Mouse (Mus musculus): ENCODE results near the gene Zdhhc4. TPM values are rescaled to one million over a fixed set of nuclear protein-coding genes. Genes with fewer than 3 reads are reported as not detected.

The Zdhhc4 gene
- polyA plus RNA-seq, 1 experiment, result 53.3 TPM

DNA sequence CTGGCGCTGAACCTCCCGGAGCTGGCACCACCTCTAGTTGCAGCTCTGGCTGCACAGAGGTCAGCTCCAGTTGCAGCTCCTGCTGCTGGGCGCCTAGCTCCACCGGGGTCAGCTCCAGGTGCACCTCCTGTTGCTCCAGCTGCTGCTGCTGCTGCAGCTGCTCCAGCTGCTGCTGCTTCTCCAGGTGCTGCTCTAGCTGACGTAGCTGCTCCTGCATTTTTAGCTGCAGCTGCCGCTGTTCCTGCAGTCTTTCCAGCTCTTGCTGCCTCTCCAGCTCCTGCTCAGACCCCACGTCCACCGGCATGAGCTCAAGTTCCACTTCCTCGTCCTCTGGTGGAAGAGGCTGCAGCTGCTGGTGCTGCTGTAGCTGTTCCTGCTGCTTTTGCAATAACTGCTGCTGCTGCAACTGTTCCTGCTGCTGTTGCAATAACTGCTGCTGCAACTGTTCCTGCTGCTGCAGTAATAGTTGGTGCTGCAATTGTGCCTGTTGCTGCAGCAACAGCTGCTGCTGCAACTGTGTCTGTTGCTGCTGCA is 40.6 kb downstream of the Zdhhc4 start:
- 22% methylated on average over 9 of the region's 9 CpGs for WGBS
- no peak for DNase-seq (ENCODE audit: low read depth, low spot score)

DNA sequence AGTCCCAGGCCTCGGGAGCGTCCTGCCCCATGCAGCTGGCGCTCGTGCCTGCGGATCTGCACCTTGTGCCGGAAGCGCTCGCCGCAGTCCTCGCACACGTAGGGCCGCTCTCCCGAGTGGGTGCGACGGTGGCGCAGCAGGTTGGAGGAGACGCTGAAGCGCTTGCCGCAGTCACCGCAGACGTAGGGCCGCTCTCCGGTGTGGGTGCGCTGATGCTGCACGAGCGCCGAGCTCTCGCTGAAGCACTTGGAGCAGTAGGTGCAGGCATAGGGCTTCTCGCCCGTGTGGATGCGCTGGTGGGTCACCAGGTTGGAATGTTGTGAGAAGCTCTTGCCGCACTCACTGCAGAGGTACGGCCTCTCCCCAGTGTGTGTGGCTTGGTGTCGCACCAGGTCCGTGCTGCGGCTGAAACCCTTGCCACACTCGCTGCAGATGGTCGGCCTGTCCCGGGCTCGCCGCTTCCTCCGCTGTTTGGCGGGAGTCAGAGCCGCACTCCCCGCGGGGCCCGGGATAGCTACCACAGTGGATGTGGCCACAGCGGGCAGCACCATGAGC is 41.2 kb downstream of the Zdhhc4 start:
- WGBS, result 10% methylated on average over 48 of the region's 48 CpGs
- no peak for DNase-seq (ENCODE audit: low read depth, low spot score)

DNA sequence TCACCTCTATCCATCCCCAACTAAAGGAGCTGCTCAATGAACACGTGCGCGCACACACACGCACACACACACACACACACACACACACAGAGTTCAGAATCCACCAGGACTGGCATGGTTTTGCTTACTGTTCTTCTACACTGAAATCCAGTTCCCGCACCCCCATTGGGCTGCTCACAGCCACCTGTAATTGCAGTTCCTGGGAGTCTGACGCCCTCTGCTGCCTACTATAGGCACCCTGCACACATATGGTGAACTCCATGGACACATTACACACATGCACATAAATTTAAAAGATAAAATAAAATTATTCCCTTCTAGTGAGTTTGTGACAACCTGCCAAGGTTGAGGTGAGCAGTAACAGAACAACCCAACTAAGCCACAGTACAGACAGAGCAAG is 44.3 kb downstream of the Zdhhc4 start:
- DNase-seq (ENCODE audit: low read depth, low spot score), result no peak
- 56% methylated on average over 6 of the region's 6 CpGs for WGBS

DNA sequence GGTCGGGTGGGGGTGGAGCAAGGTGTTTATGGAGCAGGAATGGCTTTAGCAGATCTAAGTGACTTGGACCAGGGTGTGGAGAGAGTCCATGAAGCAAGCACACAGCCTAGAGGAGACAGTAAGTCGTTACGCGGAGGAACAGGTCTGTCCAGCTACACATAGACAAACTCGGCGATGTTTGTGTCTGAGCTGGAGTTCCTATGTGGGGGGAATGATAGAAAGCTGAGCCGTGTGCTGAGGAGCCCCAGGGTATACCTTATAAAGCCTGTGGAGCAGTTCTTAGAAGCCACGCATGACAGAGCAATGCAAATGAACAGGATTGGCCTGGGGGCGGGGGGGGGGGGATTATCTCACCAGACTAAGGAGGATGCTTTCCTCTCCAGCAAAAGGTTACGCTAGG is 49.8 kb downstream of the Zdhhc4 start:
- 31% methylated on average over 10 of the region's 10 CpGs for WGBS
- DNase-seq (ENCODE audit: low read depth, low spot score), result no peak

DNA sequence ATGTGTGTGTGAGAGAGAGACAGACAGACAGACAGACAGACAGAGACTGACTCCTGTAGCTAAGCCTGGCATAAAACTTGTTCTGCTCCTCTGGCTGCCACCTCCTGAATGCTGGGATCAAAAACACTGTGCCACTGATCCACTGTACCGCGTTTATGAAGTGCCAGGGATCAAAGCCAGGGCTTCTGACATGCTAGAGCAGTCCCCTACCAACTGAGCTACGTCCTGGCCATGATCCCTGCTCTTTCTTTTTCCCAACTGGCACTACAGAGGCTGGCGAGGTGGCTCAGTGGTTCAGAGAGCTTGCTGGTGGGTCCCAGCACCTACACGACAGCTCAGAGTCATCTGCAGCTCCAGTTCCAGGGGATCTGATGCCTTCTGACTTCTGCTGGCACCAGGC is 53.3 kb downstream of the Zdhhc4 start:
- 63% methylated on average over 5 of the region's 5 CpGs for WGBS
- no peak for DNase-seq (ENCODE audit: low read depth, low spot score)

DNA sequence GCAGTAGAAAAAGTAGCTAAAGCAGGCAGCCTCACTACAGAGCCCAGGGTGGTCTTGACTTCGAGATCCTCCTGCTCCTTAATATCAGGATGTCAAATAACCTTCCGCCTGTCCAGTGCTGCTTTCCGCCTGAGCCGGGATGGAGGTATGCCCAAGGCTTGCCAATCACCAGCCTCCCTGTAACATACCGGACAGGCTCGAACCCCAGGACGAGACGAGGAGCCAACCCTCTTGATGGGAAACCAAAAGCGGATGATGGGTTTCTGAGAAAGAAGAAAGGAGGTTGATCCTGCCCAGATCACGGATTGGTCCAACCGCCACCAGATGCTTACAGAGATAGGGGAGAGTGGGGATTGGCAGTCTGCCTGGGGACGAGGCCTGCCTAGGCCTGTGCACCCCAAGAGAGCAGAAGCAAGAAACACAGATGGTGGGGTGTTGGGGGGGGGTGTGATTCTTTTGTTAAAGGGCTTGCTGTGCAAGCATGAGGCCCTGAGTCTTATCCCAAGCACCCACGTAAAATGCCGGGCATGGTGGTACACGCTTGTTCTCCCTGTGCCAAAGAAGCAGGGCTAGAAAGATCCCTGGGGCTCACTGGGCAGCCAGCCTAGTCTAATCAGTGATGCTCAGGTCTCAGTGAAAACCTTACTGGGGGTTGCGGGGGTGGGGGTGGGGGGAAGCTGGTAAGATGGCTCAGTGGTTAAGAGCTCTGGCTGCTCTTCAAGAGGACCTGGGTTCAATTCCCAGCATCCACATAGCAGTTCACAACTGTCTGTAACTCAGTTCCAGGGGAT is 56.3 kb downstream of the Zdhhc4 start:
- WGBS, result 93% methylated on average over 16 of the region's 16 CpGs
- no peak for DNase-seq (ENCODE audit: low read depth, low spot score)

DNA sequence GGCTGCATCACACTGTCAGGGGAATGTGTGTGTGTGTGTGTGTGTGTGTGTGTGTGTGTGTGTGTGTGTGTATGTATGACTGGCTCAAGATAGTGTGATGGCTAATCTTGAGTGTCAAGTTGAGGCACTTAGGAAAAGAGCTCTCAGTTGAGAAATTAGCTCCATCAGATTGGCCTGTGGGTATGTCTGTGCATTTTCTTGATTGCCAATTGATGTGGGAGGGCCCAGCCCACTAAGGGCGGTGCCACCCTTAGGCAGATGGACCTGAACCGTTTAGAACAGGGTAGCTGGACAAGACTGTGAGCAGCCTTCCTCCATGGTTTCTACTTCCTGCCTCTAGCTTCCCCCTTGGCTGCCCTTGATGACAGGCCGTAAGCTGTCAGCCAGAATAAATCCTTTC is 56.9 kb downstream of the Zdhhc4 start:
- 66% methylated on average over 3 of the region's 3 CpGs for WGBS

DNA sequence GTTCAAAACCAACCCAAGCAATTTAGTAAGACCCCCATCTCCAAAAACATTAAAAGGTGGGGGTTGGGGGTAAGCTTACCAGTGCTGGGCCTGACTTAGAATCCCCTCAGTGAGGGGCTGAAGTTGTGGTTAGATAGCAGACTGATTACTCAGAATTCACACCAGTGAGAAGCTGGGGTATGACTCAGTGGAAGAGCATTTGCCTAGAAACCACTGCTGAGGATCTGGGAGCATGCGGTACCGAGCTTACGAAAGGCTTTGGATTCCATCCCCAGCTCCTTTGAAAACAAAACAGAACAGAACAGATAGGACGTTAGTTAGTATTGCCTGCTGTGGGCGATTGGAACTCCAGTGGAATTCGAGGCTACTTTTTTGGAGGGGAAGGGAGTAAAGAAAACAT is 57.4 kb downstream of the Zdhhc4 start:
- WGBS, result 74% methylated on average over 6 of the region's 6 CpGs
- DNase-seq (ENCODE audit: low read depth, low spot score), result no peak

More for the DNA sequence above, 56.9 kb downstream of the Zdhhc4 start:
- DNase-seq (ENCODE audit: low read depth, low spot score), result no peak

DNA sequence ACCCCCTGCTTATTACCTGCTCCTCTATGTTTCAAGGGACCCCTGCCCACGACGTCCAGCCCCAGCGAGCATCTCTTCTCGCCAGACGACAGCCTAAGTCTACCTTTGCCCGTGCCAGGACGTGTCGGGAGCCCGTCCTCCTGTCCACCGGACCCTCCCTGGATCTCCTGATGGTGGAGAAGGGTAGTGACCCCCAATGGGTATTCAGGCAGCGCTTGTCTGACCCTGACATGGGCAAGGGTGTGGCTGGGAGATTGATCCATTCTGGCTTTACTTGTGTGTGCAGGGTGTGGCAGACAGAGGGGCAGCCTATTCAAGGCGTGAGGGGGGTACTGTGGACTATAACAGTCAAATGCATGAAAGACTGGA is 58.9 kb downstream of the Zdhhc4 start:
- 2% methylated on average over 12 of the region's 12 CpGs for WGBS

DNA sequence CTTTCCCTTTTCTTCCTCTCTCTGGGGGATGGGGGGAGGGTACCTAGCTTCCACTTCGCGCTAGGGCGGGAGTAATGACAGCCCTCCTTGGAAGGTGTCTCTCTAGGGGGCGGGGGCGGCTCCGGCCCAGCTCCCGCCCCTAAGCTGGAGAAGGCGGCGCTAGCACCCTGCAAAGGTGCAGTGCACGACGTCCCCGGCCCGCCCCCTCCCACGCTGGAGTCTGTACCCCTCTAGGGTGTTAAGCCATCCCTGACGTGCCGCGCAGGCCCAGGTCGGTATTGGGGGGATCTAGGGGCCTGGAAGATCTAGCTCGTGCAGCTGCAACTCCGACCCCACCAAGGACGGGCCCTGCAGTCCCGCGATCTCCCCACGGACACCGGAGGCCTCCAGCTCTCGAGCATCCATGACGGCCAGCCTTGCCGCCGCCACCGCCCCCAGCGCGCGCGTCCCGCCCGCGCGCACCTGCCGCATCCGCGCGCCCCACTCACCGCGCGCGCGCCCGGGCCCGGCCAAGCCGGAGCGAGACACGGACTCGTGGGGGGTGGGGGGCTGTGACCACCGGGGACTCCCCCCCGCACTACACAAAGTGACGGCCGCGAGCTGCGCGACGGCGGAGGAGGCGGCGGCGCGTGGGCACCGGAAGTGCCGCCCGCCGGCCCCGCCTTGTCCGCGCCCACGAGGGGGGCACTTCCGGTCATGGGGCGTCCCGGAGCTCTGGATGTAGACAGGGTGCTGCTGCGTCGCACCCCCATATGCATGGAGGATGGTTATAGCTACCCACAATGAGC is 59.5 kb downstream of the Zdhhc4 start, which contains the start of gene Zfp316:
Zfp316 (minus strand) TSS at position 660 of the 788 bp plus-strand sequence.
- under 1% methylated on average over 79 of the region's 79 CpGs for WGBS

More for the DNA sequence above, 58.9 kb downstream of the Zdhhc4 start:
- no peak for DNase-seq (ENCODE audit: low read depth, low spot score)

DNA sequence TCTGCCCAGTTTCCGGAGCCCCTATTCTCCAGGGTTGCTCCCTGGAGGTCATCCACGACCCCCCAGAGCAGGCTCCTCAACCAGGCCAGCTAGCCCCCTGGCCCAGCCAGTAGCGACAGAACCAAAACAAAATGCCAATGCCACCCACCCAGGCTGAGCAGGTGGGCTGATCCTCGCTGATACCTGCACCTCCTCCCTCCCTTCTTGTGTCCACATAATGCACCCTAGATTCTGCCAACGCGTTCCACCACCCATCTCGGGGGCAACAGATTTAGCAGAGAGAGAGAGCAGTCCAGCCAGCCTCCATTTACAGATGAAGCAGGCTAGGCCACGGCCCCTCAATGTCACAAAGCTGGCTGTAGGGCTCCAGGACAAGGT is 60.1 kb downstream of the Zdhhc4 start:
- WGBS, result 31% methylated on average over 8 of the region's 8 CpGs
- no peak for DNase-seq (ENCODE audit: low read depth, low spot score)

More for the DNA sequence above, 59.5 kb downstream of the Zdhhc4 start, which contains the start of gene Zfp316:
- DNase-seq (ENCODE audit: low read depth, low spot score), result peak; percentile 8

DNA sequence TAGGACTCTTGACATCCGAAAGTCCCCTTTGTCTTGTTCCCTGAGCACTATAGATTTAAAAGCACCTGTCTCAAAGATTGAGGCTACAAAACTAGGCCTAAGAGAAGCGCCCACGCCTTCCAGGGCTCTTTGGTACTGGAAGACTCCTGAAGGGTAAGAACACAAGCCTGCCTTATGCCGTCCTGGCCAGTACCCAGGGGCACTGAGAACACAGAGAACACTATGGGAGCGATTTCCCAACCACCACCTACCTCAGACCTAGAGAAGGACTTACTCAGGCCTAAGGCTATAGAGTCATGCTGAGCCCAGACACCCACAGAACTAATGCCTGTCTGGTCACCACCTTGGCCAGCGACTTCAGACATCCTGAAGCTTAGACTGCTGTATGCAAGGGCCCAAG is 62.3 kb downstream of the Zdhhc4 start:
- no peak for DNase-seq (ENCODE audit: low read depth, low spot score)
- WGBS, result 87% methylated on average over 6 of the region's 6 CpGs

Other genes with a start within 250 kb of the Zdhhc4 start
- 15.7 and 19.4 TPM in 2 replicates for gene Rnf216, start 216.3 kb downstream of the Zdhhc4 start, polyA plus RNA-seq (2012; rRNA removed)
- gene Olfr718-ps1, start 181.7 kb downstream of the Zdhhc4 start, polyA plus RNA-seq (2012; rRNA removed), result not detected in 2 replicates
- 2.6 and 3.1 TPM in 2 replicates for gene Rbak, start 148.5 kb downstream of the Zdhhc4 start, polyA plus RNA-seq (2012; rRNA removed)
- not detected in 2 replicates for gene Spdye4b, start 148.2 kb downstream of the Zdhhc4 start, polyA plus RNA-seq (2012; rRNA removed)
- gene Spdye4a, start 102.4 kb downstream of the Zdhhc4 start, polyA plus RNA-seq (2012; rRNA removed), result not detected in 2 replicates
- 4.1 and 4.5 TPM in 2 replicates for gene Zfp12, start 94.1 kb downstream of the Zdhhc4 start, polyA plus RNA-seq (2012; rRNA removed)
- gene Zfp316, start 59.2 kb downstream of the Zdhhc4 start, polyA plus RNA-seq (2012; rRNA removed), result 1.3 and 1.9 TPM in 2 replicates
- 0.07 and 0.08 TPM in 2 replicates for gene Zfp853, start 35.6 kb downstream of the Zdhhc4 start, polyA plus RNA-seq (2012; rRNA removed)
- gene E130309D02Rik, start 13.9 kb downstream of the Zdhhc4 start, polyA plus RNA-seq (2012; rRNA removed), result 17.7 and 18.3 TPM in 2 replicates
- 0.16 and 0.22 TPM in 2 replicates for gene Grid2ip, start 28.1 kb upstream of the Zdhhc4 start, polyA plus RNA-seq (2012; rRNA removed)
- gene Kdelr2, start 74.6 kb upstream of the Zdhhc4 start, polyA plus RNA-seq (2012; rRNA removed), result 216 and 221 TPM in 2 replicates
- gene Daglb, start 135.3 kb upstream of the Zdhhc4 start, polyA plus RNA-seq (2012; rRNA removed), result 18.9 and 22.4 TPM in 2 replicates
- gene Rac1, start 198.8 kb upstream of the Zdhhc4 start, polyA plus RNA-seq (2012; rRNA removed), result 420 and 474 TPM in 2 replicates